Mouse (Mus musculus) olfactory bulb, adult 2 months (tissue): ENCODE data around the gene Vstm4.

Experiments used
- CTCF ChIP-seq: fragments of 200-500 bp; IDR thresholded peaks from 2 replicates; pipeline ENCODE4 v1.5.1; 2012; ENCODE audit warnings: low read depth, mild to moderate bottlenecking, low read length, moderate library complexity; ENCODE audit not compliant: insufficient read depth
- POLR2A ChIP-seq: fragments of 200-500 bp; IDR thresholded peaks from 2 replicates; pipeline ENCODE4 v1.6.1; 2012; ENCODE audit warnings: mild to moderate bottlenecking, low read depth, low read length, moderate library complexity; ENCODE audit not compliant: insufficient read depth

DNA sequence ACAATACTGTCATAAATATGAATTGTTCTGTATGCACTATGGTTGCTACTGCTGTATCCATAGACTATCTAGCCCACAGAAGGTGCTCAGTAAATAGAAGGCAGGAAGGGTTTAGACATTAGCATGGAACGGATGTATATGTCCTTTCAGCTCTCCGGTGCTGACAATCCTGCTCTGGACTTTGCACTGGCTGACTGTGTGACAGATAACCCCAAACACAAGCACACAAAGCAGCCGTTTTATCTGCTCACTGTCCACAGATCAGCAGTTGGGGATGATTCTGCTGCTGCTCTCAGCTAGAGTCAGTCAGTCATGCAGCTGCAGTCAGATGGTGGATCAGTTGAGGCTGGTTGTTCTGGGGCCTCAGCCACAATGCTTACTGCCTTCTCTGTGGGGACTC, 46.6 kb downstream of the Vstm4 start:
- TF ChIP-seq POLR2A: no peak
- no peak for TF ChIP-seq CTCF
